Mouse (Mus musculus) granulocyte monocyte progenitor cell, adult 5-6 weeks (primary cell): ENCODE data around the gene 3110082I17Rik. TPM values are rescaled to one million over a fixed set of nuclear protein-coding genes. Genes with fewer than 3 reads are reported as not detected.
A peak's percentile ranks its signal among the peaks of the same experiment; 100 is the strongest.

Source experiments
- ATAC-seq: replicated peaks from 2 replicates; pipeline ENCODE4 v1.8.0; 2016; ENCODE audit warnings: mild to moderate bottlenecking, moderate TSS enrichment, inconsistent platforms; ENCODE audit not compliant: poor library complexity, severe bottlenecking
- total RNA-seq, 2 experiments: library from RNA; stranded (forward) in 1 of 2; stranded (reverse) in 1 of 2; fragments of 200-712, 200-1000 nt in 1 of 2; fragments of >200 nt in 1 of 2; fragmentation: Nextera tagmentation in 1 of 2; gene quantifications; 2 replicates each; pipeline ENCODE4 v1.2.3; 2014 to 2017

The 3110082I17Rik gene
- total RNA-seq, 2 experiments from 2014 or later = 44.6 to 54.1 TPM

DNA sequence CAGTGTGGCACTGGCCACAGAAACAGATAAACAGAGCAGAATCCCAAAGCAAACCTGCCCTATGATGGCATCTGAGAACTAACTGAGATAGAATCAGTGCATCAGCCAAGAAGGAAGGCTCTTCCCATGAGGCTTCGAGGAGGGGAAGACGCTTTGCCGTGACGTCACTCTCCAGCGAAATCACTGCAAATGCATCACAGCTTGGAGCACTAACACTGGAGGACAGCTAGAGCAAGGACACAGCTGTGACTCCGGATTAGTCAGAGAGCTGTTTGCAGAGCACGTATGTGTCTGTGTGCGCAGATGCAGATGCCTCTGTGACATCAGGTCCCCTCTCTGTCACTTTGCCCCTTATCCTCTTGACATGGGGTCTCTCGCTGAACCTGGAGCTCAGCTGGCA is 148.5 kb downstream of the 3110082I17Rik start:
- ATAC-seq = no peak

DNA sequence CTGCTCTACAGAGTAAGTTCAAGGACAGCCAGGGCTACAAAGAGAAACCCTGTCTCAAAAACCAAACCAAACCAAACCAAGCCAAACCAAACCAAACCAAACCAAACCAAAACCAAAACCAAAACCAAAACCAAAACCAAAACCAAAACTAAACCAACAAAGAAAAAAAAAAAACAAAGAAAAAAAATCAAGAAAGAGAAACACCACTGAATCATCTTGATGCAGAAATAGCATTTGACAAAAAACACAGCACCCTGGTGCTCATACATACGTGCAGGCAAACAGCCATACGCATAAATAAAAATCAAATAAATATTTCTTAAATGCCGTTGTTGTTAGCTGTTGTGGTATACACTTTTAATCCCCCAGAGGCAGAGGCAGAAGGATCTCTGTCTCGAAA is 149.8 kb downstream of the 3110082I17Rik start:
- ATAC-seq = no peak

DNA sequence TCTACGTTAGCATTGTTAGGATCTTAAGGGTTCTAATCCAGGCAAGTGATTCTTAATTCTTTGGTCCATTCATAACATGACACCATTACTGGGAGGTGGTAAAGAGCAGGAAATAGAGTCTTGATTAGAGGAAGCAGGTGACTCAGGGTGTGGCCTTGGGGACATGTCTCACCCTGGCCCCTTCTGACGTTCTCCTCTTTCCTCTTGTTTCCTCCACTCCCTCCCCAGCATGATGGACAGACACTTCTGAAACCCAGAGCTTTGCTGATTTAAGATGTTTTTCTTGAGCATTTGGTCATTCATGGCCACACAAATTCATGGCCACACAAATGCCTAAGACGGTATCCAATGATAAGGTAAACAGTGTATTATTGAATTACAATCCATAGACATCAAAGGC is 150.4 kb downstream of the 3110082I17Rik start:
- peak; percentile 55 for ATAC-seq

Other genes with a start within 250 kb of the 3110082I17Rik start
- gene Get4, start 208.2 kb downstream of the 3110082I17Rik start, total RNA-seq (2014; fragmentation: Nextera tagmentation) = 43.8 and 51.8 TPM in 2 replicates
- 17.9 and 30.5 TPM in 2 replicates for gene Get4, start 208.2 kb downstream of the 3110082I17Rik start, total RNA-seq (2017)
- gene Adap1, start 134.9 kb downstream of the 3110082I17Rik start, total RNA-seq (2014; fragmentation: Nextera tagmentation) = 46.5 and 63.5 TPM in 2 replicates
- 39.4 and 53.9 TPM in 2 replicates for gene Adap1, start 134.9 kb downstream of the 3110082I17Rik start, total RNA-seq (2017)
- 29.2 and 60.1 TPM in 2 replicates for gene Cox19, start 109.1 kb downstream of the 3110082I17Rik start, total RNA-seq (2014; fragmentation: Nextera tagmentation)
- gene Cox19, start 109.1 kb downstream of the 3110082I17Rik start, total RNA-seq (2017) = 31.4 and 35.9 TPM in 2 replicates
- gene Cyp2w1, start 107.9 kb downstream of the 3110082I17Rik start, total RNA-seq (2014; fragmentation: Nextera tagmentation) = not detected in 2 replicates
- gene Cyp2w1, start 107.9 kb downstream of the 3110082I17Rik start, total RNA-seq (2017) = not detected in 2 replicates
- gene Gpr146, start 82.8 kb downstream of the 3110082I17Rik start, total RNA-seq (2014; fragmentation: Nextera tagmentation) = 5.0 and 7.3 TPM in 2 replicates
- 4.0 and 5.4 TPM in 2 replicates for gene Gpr146, start 82.8 kb downstream of the 3110082I17Rik start, total RNA-seq (2017)
- 0.53 and 5.8 TPM in 2 replicates for gene C130050O18Rik, start 55.2 kb downstream of the 3110082I17Rik start, total RNA-seq (2014; fragmentation: Nextera tagmentation)
- gene C130050O18Rik, start 55.2 kb downstream of the 3110082I17Rik start, total RNA-seq (2017) = 1.4 and 3.6 TPM in 2 replicates
- gene Gper1, start 37.4 kb downstream of the 3110082I17Rik start, total RNA-seq (2014; fragmentation: Nextera tagmentation) = not detected in 2 replicates
- not detected in 2 replicates for gene Gper1, start 37.4 kb downstream of the 3110082I17Rik start, total RNA-seq (2017)
- 7.8 and 14.9 TPM in 2 replicates for gene Zfand2a, start 24.0 kb upstream of the 3110082I17Rik start, total RNA-seq (2014; fragmentation: Nextera tagmentation)
- gene Zfand2a, start 24.0 kb upstream of the 3110082I17Rik start, total RNA-seq (2017) = 13.0 and 20.6 TPM in 2 replicates
- gene Uncx, start 83.0 kb upstream of the 3110082I17Rik start, total RNA-seq (2014; fragmentation: Nextera tagmentation) = not detected in 2 replicates
- not detected in 2 replicates for gene Uncx, start 83.0 kb upstream of the 3110082I17Rik start, total RNA-seq (2017)